Mouse (Mus musculus) heart, adult 11 months (tissue): Measurements from ENCODE around the gene Bckdhb.

Experiments
- DNase-seq: peaks from one replicate; pipeline ENCODE4 v3.0.0; 2022

Bckdhb gene

DNA sequence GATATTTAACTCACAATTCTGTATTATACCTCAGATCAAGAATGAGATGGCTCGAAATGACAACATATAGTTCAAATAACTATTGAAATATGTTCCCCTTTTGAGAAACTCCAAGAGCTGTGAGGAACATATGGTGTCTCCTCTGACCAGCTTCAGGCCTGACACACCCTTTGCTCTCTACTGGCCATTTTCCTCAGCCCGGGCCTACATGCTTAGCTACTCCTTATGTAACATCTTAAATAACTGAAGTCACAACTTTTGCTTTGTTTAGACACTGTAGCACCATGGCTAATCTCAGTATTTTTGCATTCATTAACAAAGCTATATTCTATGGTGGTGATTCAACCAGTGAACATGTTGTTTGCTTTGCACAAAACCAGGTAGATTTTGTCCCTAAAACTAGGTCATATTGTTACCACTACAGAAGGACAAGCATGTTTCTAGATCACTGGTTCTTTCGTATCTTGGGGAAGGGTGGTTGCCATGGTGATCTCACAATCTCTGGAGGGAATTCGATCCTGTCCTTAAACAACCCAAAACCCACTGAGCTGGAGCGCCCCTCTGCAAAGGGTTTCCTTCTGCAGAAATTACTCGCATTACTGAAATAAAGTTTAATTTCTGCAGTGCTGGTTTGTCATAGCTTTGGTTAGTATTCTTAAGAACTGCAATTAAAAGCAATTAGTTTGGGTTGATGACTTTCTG lies 185.0 kb downstream of the Bckdhb start:
- DNase-seq: no peak

DNA sequence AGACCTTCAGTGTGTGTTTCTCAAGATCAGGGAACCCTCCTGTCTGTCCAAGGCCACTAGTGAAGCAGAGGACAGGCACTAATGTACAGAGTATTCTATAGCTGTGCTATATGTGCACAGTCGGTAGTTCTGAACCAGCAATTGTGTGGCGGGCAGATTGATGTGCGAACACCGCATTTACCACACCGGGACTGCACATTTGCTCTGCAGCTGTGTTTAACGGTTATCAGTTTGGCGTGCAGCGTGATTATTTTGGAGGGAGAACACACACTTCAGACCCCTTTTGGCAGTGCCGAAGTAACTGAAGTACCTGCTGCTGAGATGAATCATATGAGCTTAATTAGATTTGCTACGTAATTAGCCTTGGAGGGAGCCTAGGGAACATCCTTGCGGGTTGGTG lies 185.7 kb downstream of the Bckdhb start:
- DNase-seq: no peak

DNA sequence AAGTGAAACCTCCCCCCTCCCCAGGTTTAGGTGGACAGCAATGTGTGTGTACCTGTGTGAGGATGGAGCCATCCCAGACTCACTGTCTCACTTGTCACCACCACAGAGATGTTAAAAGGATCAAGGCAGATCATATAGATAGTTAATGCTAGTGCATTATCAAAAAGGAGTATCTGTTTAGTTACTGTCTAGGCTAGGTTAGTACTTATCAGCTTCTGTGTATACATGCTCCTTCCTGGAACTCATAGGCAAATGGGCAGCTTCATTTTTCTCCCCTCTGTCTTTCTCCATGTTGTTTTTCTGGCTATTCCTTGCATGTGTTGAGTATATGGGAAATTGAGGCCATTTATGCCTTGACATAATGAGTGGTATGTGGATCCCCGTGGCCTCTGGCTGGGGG lies 187.4 kb downstream of the Bckdhb start:
- no peak for DNase-seq

DNA sequence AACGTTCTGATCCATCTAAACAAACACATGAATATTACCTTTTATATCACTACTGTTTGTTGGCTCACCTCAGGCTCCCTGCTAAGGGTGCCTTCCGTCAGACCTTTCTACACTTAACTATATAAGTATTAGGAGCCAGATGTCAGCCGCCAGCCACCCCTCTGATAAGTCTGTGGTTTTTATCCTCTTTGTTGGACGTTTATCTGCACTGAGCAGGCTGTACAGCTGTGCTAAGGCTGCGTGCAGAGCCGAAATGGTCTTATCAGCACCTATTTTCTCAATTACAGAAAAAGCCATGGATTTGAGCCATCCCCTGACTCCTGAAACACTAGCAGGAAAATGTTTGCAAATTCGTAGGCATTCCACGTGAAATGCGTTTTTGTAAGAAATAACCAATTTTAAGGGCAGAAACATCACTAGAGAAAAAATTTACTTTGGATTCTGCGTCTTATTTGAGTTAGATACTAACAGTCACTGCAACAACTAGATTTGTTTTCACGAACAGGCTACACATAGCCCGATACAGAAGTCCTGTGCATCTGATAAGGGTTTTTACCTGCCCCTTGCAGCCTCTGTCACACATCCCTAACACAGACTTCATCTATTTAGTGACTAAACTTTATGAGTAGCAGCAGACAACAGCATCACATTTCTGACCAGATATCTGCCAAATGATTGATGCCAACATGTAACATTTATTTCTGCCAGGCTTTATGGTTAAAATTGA lies 188.1 kb downstream of the Bckdhb start:
- no peak for DNase-seq

DNA sequence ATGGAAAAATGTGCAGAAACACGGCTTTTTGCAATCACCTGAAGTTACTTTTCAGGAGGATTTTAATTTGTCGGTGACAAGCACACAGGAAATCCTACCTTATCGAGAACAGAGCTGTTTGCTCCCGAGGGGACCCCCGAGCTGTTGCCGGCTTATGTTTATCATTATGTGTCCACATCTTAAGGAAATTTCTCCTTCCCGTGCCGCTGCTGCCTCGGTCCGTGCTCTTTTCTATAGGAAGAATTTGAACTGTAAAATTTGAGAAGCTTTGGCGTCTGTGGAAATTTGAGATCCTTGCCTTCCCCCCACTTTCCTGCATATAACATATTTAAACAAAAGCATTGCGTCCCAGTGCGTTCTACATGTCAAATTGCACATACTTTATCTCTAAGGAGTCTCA lies 189.3 kb downstream of the Bckdhb start:
- peak; percentile 78 for DNase-seq

DNA sequence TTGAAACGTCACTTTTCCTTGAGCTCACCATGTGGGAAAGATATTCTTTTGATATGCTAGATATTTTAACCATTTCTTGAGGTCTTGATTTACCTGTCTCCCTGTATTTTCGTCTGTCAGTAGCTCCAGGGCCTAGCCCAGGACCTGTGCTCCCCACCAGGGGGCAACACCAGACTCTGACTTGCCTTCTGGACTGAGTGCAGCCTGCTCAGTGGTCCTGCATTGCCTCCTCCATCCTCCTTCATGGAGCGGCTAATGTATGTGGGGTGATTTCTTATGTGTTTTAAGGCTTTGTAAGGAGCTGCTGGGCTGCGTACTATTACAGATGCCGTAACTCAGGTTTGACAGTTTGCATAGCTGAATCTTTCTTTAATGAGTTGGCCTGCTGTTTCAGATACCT lies 192.4 kb downstream of the Bckdhb start:
- DNase-seq: peak; percentile 87

DNA sequence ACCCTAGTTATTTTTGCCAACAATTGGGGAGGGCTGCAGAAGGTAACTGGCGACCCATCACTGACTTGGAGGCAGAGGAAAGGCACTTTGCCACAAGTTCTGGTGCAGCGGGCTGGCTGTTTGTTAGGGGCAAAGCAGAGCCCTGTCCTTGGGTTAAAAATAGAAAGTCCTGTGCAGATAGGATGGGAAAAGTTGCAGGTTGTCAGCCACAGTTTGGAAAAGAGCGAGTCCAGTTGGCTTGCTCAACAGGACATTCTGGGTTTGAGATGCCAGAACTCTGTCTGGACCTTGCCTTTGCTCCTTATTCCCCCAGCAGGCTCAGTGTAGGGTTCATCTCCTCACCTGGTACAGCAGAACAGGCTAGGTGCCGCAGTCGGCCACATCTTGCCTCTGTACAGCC lies 200.1 kb downstream of the Bckdhb start:
- DNase-seq: peak; percentile 93

DNA sequence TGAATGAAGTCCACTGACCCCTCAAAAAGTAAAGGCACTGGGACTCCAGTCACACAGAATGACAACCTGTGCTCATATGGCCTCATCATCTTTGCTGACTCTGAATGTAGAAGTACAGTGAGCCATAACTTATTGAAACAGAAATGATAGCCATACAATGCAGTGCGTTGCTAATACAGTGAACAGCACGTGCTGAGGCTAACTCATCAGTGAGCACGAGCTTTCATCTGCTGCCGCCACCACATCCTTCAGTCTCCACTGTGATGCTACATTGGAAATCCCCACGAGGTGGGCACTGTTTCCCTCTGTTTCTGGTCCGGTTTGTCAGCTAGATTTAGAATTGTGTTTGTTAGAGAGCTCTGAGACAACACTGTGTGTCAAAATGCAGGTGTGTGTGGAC lies 205.4 kb downstream of the Bckdhb start:
- DNase-seq: no peak

DNA sequence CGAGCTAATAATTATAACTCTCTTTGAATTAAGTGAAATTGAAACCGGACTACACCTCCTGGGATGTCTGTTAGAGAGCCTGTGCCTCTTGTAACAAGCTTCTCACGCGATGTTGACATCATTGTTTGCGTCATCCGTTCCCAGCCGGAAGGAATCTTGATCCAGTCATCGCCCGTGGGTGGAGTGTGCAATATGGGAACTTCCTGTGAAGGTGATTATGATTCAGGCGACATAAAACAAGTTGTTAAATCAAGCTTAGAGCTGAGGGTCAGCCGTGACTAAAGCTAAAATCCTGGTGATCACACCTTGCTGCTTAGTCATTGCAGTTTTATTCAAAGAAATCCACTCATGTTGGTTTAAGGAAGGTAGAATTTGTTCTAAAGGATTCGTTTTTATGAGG lies 210.1 kb downstream of the Bckdhb start:
- DNase-seq: peak; percentile 30

DNA sequence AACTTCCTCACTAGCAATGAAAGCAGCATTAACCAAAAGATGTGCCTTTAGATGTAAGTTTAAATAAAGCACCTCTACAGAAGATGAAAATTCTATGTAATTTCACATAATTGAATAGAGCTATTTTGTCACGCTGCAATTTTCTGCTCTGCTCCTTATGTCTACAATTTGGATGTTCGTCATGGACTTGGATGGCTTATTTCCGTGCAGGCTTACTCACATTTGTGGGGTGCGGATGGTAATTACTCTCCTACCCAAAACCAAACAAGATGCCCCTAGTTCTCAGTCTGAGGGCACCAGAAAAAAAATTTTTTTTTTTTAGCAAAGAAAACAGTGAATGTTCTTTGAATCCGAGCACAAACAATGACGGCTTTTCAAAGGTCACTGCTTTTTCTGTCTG lies 212.2 kb downstream of the Bckdhb start:
- peak; percentile 31 for DNase-seq

DNA sequence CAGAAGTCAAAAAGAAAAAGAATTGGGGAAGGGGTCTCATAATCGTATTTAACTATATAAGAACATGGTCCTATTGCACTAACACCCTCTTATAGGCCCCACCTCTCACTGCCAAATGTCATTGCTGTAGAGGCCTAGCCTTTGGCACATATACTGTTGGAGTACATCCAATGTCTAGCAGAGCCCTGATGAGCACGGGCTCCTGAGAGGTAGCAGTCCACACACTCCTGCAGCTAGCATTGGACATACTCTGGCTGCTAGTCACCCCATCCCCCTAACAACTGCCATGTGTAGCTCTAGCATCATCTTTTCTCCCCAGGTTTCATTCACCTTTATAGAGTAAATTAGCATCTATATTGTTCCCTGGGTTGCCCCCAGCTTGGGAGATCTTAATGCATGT lies 223.2 kb downstream of the Bckdhb start:
- peak; percentile 33 for DNase-seq
